Mouse (Mus musculus): Measurements from ENCODE around the gene Lgalsl.

Lgalsl gene

DNA sequence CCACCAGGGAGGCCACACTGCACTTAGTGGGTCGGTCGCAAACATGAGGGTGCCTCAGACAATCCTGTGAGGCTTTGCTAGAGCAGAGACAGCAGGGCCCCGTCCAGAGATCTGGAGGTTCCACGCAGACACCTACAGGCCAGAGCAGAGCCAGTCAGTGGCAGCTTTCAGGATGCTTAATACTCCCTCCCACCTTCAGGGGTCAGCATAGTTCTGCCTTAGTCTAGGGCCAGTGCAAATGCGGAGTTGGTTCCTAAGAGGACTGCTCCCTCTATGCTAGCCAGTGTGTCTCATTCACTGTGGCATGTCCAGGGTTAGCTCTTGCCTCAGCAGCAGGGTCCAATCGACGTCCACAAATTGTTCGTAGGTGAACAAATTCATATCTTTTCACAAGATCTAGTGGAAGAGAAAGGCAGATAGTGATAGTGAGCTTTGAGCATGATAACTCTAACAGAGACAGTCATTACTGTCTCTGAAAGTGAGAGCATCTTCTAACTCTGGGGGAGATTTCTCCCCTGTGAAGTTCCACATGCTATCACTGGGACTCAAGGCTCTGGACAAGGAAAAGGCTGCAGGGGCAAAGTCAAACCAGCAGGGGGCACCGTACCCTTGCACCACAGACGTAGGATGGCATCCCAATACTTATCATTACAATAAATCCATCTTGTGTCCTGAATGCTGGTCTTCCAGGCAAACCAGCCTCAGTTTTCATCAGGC, 36.5 kb downstream of the Lgalsl start:
- POLR2A ChIA-PET, result interaction anchor here in 2 of 4 experiments (1.0 to 1.5 kb wide), 4 partner anchors 14 to 161 kb away, joined by 3 read pairs; no protein-coding TSS in a partner anchor
- CTCF ChIA-PET, result interaction anchor here (0.6 to 3.4 kb wide), 28 partner anchors 8 to 676 kb away, joined by 3 to 57 read pairs (median 4); partner anchors contain the start of gene Aftph (in 2 of the 4)

DNA sequence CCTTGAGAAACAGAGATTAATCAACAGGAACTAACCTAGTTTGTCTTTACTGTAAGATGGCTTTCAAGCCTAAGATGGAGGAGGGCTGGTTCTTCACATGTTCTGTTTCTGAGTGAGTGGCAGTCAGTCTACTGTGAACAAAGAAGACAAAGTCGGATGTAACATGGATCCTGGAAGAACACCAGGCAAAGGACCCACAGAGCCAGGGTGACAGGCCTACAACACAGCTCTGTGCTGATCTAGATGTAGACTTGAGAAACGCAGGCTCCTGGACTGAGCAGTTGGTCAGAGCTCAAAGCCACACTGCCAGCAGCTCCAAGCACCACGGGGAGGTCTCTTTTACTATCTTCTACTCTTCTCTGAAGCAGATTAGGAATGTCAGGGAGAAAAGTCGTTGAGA, 37.2 kb downstream of the Lgalsl start:
- CTCF ChIA-PET, result interaction anchor here (0.6 to 3.4 kb wide), 24 partner anchors 9 to 677 kb away, joined by 3 to 57 read pairs (median 4); partner anchors contain the start of gene Aftph (in 2 of the 4)
- POLR2A ChIA-PET, result interaction anchor here in 2 of 4 experiments (1.0 to 1.5 kb wide), 3 partner anchors 13 to 161 kb away, joined by 3 read pairs; no protein-coding TSS in a partner anchor

DNA sequence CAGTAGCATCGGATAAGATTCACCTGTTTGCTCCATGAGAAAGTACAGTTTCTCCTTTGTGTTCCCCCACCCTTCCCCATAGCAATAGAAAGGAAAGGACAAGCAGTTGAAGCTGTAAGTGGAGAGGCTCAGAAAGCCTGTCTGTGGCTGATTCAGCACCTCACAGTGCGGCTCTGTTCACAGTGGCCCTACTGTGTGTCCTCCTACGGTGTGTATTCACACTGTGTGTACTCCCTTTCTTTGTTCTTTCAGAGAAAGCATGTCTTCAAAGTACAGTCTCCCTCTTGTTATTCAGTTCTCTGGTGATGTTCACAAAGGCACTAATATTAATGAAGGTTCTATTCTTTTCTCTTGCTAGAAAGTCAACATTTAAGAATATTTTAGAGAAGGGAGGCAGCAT, 38.2 kb downstream of the Lgalsl start:
- ChIA-PET POLR2A (interaction anchor here in 2 of 4 experiments (0.6 to 1.3 kb wide), 3 partner anchors 12 to 241 kb away, joined by 3 read pairs; no protein-coding TSS in a partner anchor), CTCF (interaction anchor here in 1 of 4 experiments (2.9 kb wide), 1 partner anchor 97 kb away, joined by 11 read pairs; no protein-coding TSS in a partner anchor)

DNA sequence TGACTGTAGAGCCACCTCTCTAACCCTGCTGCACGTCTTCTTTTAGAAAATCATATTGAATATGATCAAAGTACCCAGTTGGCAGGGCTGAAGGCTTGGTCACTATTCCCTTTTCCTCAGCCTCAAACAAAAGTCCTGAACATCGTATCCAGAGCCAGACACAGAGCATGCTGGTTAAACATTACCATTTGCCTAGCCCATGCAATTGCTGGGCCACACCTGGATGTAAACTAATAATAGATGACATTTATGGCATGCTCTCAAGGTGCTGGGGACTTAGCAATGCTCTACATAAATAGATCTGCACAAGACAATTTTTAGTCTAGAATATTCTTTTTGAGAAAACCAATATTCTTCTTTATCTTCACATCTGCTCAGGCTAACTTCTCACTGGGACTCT, 39.5 kb downstream of the Lgalsl start:
- POLR2A ChIA-PET, result no interaction called here
- CTCF ChIA-PET, result no interaction called here

DNA sequence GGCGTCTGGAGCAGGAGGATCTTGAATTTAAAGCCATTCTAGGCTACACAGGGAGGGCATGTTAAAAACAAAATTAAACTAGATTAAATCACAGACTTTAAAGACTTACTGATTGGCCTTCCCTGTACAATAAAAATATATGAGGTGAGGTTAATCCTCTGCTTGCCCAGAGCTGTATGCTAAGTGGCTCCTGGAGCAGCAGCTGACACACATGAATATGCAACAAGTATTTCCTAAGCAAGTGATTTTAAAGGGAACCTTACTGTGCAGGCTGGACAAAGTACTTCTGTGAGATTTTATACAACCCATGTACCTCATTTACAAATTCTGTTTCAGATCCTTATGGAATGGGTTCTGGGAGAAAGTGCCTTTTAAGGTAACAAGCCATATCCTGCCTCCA, 41.8 kb downstream of the Lgalsl start:
- ChIA-PET CTCF (interaction anchor here in 1 of 4 experiments (0.6 kb wide), 1 partner anchor 881 kb away, joined by 3 read pairs; no protein-coding TSS in a partner anchor), POLR2A (interaction anchor here in 2 of 4 experiments (0.7 to 1.1 kb wide), 2 partner anchors 15 to 623 kb away, joined by 3 read pairs; no protein-coding TSS in a partner anchor)

DNA sequence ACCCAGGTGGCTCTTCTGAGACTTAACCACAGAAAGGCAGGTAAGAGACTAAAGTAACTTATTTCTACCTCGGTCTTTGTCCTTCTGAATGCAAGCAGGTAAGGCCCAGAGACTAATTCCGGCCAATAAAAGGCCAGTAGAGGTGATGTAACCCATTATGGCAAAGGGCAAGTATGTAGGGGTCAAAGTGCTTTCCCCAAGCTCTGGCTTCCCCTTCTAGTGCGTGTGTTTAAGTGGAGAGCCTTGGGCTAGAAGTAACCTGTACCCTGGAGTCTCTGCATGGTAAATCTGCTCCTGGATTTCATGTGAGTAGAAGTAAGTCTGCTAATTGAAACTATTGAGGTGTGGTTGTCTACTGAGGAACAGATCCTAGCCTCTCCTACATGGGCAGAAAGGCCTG, 42.8 kb downstream of the Lgalsl start:
- CTCF ChIA-PET, result interaction anchor here in 1 of 4 experiments (0.5 kb wide), 1 partner anchor 607 kb away, joined by 7 read pairs; no protein-coding TSS in a partner anchor

DNA sequence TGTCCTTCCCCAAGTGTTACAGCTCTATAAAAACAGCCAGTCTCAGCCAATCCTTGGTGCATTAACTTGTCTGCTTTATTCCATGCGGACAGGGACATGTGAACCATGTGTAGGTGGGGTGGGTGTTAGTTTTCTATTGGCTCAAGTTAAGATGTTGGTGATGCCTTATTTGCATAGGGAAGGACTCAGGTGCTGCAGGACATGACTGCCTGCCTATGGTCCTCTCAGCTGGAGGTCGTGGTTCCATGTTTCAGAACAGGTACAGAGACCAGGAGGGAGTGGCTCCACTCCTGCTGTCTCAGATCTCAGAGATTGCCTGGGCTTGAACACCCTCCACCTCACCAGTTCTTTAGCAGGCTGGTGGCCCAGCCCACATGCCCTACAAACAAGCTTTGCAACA, 44.7 kb downstream of the Lgalsl start:
- POLR2A ChIA-PET, result no interaction called here
- CTCF ChIA-PET, result interaction anchor here in 1 of 4 experiments (1.2 kb wide), 1 partner anchor 9 kb away, joined by 3 read pairs; no protein-coding TSS in a partner anchor

More for the DNA sequence above, 42.8 kb downstream of the Lgalsl start:
- POLR2A ChIA-PET, result interaction anchor here in 1 of 4 experiments (1.1 kb wide), 1 partner anchor 14 kb away, joined by 3 read pairs; no protein-coding TSS in a partner anchor

DNA sequence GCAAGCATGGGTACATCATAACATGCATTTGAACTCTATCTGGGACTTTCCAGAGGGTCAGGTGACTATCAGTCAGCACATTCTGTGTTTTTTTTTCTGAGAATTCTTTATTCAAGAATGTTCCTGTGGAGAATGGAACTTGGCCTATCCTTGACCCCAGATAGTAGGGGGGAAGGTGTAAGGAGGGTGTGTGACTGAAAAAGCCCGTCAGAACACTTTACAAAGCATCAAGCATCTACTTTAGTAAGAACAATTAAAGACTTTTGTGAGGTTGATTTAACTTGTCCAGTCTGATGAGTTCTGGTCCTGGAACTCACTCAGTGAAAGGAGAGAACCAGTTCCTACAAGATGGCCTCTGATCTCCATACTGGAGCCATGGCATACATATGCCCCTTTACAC, 45.7 kb downstream of the Lgalsl start:
- ChIA-PET CTCF (interaction anchor here in 2 of 4 experiments (0.5 to 1.2 kb wide), 2 partner anchors 10 to 15 kb away, joined by 3 read pairs; no protein-coding TSS in a partner anchor), POLR2A (no interaction called here)

DNA sequence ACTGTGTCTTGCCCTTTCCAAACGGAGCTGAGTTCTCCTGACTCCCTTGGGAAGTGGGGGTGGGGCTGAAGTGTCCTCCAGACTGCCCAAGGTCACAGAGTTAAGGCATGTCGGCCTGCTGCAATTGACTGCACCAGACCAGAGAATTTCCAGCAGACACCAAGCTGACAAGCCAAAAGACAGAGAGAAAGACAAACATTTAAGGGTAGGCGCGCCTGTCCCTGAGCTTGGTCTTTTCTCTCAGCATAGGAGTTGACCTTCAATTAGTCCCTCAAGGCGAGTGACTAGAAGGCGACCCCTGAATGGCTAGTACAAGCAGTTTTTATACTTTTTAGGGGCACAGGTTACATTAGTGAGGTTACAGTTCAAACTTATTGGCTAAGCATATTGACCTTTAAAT, 46.1 kb downstream of the Lgalsl start:
- CTCF ChIA-PET, result interaction anchor here in 1 of 4 experiments (0.5 kb wide), 1 partner anchor 16 kb away, joined by 3 read pairs; no protein-coding TSS in a partner anchor
- POLR2A ChIA-PET, result no interaction called here

DNA sequence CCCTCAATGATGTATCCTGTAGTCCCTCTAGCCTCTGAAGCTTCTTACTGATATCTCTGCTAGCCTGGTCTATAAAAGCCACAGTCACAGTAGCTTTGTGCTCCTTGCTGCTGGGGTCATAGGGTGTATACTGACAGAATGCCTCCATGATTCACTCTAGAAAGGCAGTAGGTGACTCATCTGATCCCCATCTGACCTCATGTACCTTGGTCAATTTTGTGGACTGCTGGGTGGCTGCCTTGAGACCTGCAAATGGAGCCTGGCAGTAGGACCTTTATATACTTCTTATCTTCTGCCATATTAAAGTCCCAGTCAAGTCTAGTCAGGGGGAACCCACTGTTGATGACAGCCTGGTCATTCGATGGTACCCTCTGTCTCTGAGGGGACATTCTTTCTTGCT, 47.4 kb downstream of the Lgalsl start:
- CTCF ChIA-PET, result no interaction called here
- POLR2A ChIA-PET, result no interaction called here

DNA sequence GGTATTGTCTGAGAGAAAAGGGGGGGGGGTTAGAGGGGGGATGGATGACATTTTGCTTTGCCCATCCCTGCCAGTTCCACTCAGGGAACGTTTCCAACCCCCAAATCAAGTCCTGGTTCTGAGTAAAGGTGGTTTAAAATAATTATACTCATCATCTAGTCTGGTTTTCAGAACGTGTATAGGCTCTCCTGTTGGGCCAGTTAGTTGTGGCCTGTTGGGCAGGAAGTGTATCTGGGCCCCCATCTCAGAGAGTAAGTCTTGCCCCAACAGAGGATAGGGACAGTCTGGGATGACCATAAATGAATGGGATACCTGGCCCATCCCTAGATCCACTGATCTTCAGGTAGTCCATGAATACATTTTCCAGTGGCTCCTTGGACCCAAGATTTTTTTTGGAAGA, 48.2 kb downstream of the Lgalsl start:
- POLR2A ChIA-PET, result no interaction called here
- CTCF ChIA-PET, result interaction anchor here in 1 of 4 experiments (0.6 kb wide), 1 partner anchor 14 kb away, joined by 5 read pairs; no protein-coding TSS in a partner anchor

DNA sequence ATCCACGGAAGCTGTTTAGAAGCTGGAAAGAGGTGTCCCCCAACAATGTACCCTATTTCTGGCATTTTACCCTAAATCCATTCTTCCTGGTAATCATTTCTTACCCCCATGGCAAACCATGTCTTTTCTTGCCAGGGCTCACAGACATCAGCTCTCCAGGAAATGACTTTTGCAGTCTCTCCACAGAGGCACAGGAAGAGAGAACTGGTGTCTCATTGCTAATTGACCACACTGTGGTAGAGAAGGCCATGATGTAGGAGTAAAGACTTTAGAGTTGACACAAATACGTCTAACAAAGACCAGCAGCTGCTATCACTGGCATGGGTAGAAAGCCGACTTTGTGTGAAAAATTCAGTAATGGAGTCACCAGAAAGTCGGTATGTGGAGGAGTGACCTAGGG, 50.5 kb downstream of the Lgalsl start:
- ChIA-PET CTCF (no interaction called here), POLR2A (interaction anchor here in 1 of 4 experiments (0.9 kb wide), 1 partner anchor 13 kb away, joined by 3 read pairs; no protein-coding TSS in a partner anchor)

DNA sequence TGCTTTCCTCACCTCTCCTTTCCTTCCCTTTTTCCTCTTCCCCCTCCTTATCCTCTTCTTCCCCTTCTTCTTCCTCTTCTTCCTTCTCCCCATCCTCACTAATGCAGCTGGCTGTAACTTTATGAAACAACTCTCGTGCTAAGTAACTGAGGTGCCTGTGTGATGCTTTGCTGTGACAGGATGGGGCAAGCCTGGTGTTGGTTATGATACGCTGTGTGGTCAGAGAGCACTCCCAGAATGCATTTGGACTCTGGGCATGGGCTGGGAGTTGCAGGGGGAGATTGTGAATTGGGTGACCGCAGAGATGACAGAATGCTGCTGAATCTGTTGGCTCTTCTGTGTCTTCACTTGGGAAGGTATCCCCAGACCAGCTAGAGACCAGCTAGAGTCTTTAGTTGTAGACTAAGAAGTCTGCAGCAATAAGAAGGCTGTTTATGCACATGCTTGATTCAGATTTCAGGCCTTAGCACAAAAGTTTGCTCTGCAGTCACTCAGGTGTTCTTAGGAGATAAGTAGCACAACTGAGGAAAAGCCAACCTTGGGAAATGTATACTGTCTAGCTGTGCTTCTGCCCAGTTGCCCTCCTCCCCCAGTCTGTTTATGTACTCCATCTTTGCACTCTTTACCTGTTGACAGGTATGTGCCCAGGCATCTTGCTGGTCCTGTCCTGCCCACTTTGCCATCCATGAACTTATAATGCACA, 51.8 kb downstream of the Lgalsl start:
- POLR2A ChIA-PET, result interaction anchor here in 1 of 4 experiments (1.0 kb wide), 1 partner anchor 61 kb away, joined by 3 read pairs; no protein-coding TSS in a partner anchor
- CTCF ChIA-PET, result no interaction called here

DNA sequence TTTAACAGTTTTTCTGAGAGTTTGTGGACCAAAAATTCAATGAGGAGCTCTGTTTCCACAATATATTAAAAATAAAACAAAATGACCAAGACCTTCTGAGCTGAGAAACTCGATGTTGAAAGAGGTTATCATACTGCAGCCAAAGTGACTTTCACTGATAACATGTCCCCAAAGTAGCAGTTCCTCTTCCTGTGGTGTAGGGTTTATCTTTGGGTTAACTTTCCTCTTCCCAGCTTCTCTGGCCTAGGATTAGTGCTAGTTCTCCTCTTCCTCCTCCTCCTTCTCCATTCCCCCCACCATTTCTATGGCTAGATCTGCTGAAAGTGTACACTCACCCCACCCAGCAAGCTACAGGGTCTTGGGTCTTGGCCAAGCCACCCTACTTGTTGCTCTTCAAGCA, 52.6 kb downstream of the Lgalsl start:
- ChIA-PET CTCF (no interaction called here), POLR2A (interaction anchor here in 1 of 4 experiments (0.9 to 1.0 kb wide), 2 partner anchors 37 to 60 kb away, joined by 3 read pairs; partner anchors contain the start of gene Aftph)

DNA sequence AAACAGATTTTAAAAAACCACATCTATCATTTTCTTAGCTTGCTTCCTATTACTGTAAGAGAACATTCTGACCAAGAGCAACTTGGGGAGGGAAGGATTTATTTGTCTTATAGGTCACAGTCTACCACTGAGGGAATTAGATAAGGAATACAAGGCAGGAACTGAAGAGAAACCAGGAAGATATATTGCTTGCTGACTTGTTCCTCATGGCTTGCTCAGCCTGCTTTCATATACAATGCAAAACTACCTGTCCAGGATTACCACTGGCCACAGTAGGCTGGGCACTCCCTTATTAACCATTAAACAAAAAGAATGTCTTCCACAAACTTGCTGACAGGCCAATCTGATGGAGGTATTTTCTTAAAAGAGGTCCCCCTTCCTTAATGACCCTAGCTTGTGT, 54.2 kb downstream of the Lgalsl start:
- ChIA-PET POLR2A (no interaction called here), CTCF (interaction anchor here in 1 of 4 experiments (0.8 kb wide), 1 partner anchor 14 kb away, joined by 3 read pairs; no protein-coding TSS in a partner anchor)
